Mouse (Mus musculus) stomach, postnatal 0 days (tissue): ENCODE data around the gene Ankfn1.

ENCODE experiments used
- CTCF ChIP-seq: IDR thresholded peaks from 2 replicates; pipeline ENCODE4 v1.5.1; 2016; ENCODE audit warnings: antibody characterized with exemption, low read depth, mild to moderate bottlenecking, moderate library complexity
- EP300 ChIP-seq: optimal IDR thresholded peaks from 2 replicates; pipeline ENCODE3; 2016; ENCODE audit warnings: antibody characterized with exemption

DNA sequence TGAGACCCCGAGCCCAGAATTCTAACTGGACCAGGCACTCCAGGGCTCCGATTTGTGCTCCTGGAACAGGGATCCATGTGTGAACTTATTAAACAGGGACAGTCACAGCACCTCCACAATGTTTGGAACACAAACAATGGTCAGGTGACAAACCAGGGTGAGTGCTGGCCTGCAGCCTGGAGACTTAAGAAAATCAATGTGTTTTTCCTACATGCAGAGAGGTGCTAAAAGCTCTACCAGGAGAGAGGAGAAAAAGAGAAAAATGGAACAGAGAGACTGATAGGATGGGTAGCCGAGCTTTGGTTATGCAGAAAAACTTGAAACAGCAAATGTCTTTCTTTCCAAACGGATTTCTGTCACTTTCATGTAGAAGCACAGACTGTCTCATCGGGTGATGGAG lies 174.5 kb downstream of the Ankfn1 start:
- TF ChIP-seq CTCF (no peak), EP300 (no peak)
